Mouse (Mus musculus): ENCODE data around the gene Mmp17. TPM values are rescaled to one million over a fixed set of nuclear protein-coding genes. Genes with fewer than 3 reads are reported as not detected.
A peak's percentile ranks its signal among the peaks of the same experiment; 100 is the strongest.
"Not testable (repeated sequence)": the region's sequence is repeated elsewhere in the genome, so short reads cannot be mapped to it uniquely, and the experiment has no call there.

Mmp17 gene
- polyA plus RNA-seq, 1 experiment: 3.8 TPM

- WGBS: 56% methylated on average over 13 of the region's 13 CpGs
- H3K27me3 ChIP-seq (ENCODE audit: control insufficient read depth, insufficient read depth, low read length): peaks cover 40% of the 10 kb centered on the region
- no peak overlapping the region for H3K27ac ChIP-seq (ENCODE audit: insufficient read depth, low read depth, low read length)
- no peaks in the 10 kb centered on the region for H3K36me3 ChIP-seq (ENCODE audit: control insufficient read depth, insufficient read depth, low read length)
- TF ChIP-seq CTCF (IDR thresholded peaks at IDR 0.05; ENCODE audit: extremely low read depth, insufficient read length, insufficient replicate concordance, low read depth, low read length): no peak
- TF ChIP-seq POLR2A (IDR thresholded peaks at IDR 0.05; ENCODE audit: low read depth, low read length): no peak
- peaks cover 15% of the 10 kb centered on the region for H3K4me1 ChIP-seq (ENCODE audit: control insufficient read depth, insufficient read depth, insufficient read length, low read length)
- no peak overlapping the region; the same call in 1 of the 2 replicates for H3K4me3 ChIP-seq (ENCODE audit: low read depth, low read length)
These were observed 2.5 kb downstream of the Mmp17 start for GRCm38 (mm10) chr5:129586471-129586870.

GRCm38 (mm10) chr5:129590915-129591314, 6.9 kb downstream of the Mmp17 start:
- no peak overlapping the region for H3K27ac ChIP-seq (ENCODE audit: insufficient read depth, low read depth, low read length)
- peaks cover under 1% of the 10 kb centered on the region for H3K4me1 ChIP-seq (ENCODE audit: control insufficient read depth, insufficient read depth, insufficient read length, low read length)
- no peaks in the 10 kb centered on the region for H3K36me3 ChIP-seq (ENCODE audit: control insufficient read depth, insufficient read depth, low read length)
- 22% methylated on average over 11 of the region's 11 CpGs for WGBS
- no peak for TF ChIP-seq POLR2A (IDR thresholded peaks at IDR 0.05; ENCODE audit: low read depth, low read length)
- no peak for TF ChIP-seq CTCF (IDR thresholded peaks at IDR 0.05; ENCODE audit: extremely low read depth, insufficient read length, insufficient replicate concordance, low read depth, low read length)
- H3K27me3 ChIP-seq (ENCODE audit: control insufficient read depth, insufficient read depth, low read length): peaks cover 12% of the 10 kb centered on the region
- no peak overlapping the region for H3K4me3 ChIP-seq (ENCODE audit: low read depth, low read length)

DNA sequence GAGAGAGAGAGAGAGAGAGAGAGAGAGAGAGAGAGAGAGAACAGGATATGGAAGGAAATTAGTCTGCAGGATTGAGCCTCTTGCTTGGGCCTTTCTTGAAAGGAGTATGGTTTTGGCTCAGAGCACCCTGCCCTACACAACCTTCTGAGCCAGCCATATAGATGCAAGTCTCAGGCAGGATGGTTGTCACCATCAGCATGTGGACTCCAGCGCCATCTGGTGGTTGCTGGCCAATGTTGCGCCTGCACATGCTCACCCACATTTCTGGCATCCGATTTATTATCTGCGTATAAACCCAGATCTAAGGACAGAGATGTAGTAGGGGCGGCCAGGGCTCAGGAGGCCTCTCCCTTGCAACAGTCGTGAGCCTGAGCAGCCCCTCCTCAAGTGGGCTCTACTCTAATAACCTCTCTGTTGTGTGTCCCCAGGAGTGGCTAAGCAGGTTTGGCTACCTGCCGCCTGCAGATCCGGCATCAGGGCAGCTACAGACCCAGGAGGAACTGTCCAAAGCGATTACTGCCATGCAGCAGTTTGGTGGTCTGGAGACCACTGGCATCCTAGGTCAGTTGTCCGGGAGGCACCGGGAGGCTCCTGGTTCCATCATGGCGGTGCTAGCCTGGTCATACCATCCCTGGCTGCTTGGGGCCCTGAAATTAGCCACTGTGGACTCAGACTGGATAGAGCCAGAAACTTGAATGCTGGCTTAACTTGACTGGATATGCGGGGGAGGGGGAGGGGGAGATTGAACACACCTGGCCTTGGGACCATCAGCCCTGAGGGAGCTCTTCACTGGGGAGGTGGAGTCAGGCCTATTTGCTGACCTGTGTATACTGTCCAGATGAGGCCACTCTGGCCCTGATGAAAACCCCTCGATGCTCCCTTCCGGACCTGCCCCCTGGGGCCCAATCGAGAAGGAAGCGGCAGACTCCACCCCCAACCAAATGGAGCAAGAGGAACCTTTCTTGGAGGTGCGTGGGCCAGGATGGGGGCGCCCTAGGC, 10.4 kb downstream of the Mmp17 start:
- no peaks in the 10 kb centered on the region for H3K27me3 ChIP-seq (ENCODE audit: control insufficient read depth, insufficient read depth, low read length)
- TF ChIP-seq POLR2A (IDR thresholded peaks at IDR 0.05; ENCODE audit: low read depth, low read length): no peak
- TF ChIP-seq CTCF (IDR thresholded peaks at IDR 0.05; ENCODE audit: extremely low read depth, insufficient read length, insufficient replicate concordance, low read depth, low read length): peak; percentile 92
- whole genome bisulfite sequencing: 26% methylated on average over 19 of the region's 19 CpGs

GRCm38 (mm10) chr5:129602071-129602487, 18.1 kb downstream of the Mmp17 start:
- no peak overlapping the region for H3K27ac ChIP-seq (ENCODE audit: insufficient read depth, low read depth, low read length)
- H3K4me1 ChIP-seq (ENCODE audit: control insufficient read depth, insufficient read depth, insufficient read length, low read length): no peaks in the 10 kb centered on the region
- TF ChIP-seq POLR2A (IDR thresholded peaks at IDR 0.05; ENCODE audit: low read depth, low read length) (no peak), CTCF (IDR thresholded peaks at IDR 0.05; ENCODE audit: extremely low read depth, insufficient read length, insufficient replicate concordance, low read depth, low read length) (peak; percentile 34; the same call in 1 of the 2 replicates)
- WGBS: 41% methylated on average over 16 of the region's 16 CpGs
- H3K27me3 ChIP-seq (ENCODE audit: control insufficient read depth, insufficient read depth, low read length): no peaks in the 10 kb centered on the region
- no peak overlapping the region for H3K4me3 ChIP-seq (ENCODE audit: low read depth, low read length)
- H3K36me3 ChIP-seq (ENCODE audit: control insufficient read depth, insufficient read depth, low read length): no peaks in the 10 kb centered on the region

More for the DNA sequence above, 10.4 kb downstream of the Mmp17 start:
- Histone ChIP-seq H3K36me3 (ENCODE audit: control insufficient read depth, insufficient read depth, low read length) (no peaks in the 10 kb centered on the region), H3K27ac (ENCODE audit: insufficient read depth, low read depth, low read length) (no peak overlapping the region), H3K4me3 (ENCODE audit: low read depth, low read length) (no peak overlapping the region), H3K4me1 (ENCODE audit: control insufficient read depth, insufficient read depth, insufficient read length, low read length) (no peaks in the 10 kb centered on the region)

GRCm38 (mm10) chr5:129607476-129607875, 23.5 kb downstream of the Mmp17 start:
- TF ChIP-seq CTCF (IDR thresholded peaks at IDR 0.05; ENCODE audit: extremely low read depth, insufficient read length, insufficient replicate concordance, low read depth, low read length): no peak
- TF ChIP-seq POLR2A (IDR thresholded peaks at IDR 0.05; ENCODE audit: low read depth, low read length): no peak
- Histone ChIP-seq H3K27me3 (ENCODE audit: control insufficient read depth, insufficient read depth, low read length) (no peaks in the 10 kb centered on the region), H3K4me3 (ENCODE audit: low read depth, low read length) (no peak overlapping the region), H3K36me3 (ENCODE audit: control insufficient read depth, insufficient read depth, low read length) (no peaks in the 10 kb centered on the region), H3K27ac (ENCODE audit: insufficient read depth, low read depth, low read length) (no peak overlapping the region), H3K4me1 (ENCODE audit: control insufficient read depth, insufficient read depth, insufficient read length, low read length) (no peaks in the 10 kb centered on the region)
- WGBS: 57% methylated on average over 8 of the region's 8 CpGs

GRCm38 (mm10) chr5:129611060-129611459, 27.1 kb downstream of the Mmp17 start:
- 10% methylated on average over 1 of the region's 1 CpGs for WGBS
- TF ChIP-seq POLR2A (IDR thresholded peaks at IDR 0.05; ENCODE audit: low read depth, low read length): no peak
- TF ChIP-seq CTCF (IDR thresholded peaks at IDR 0.05; ENCODE audit: extremely low read depth, insufficient read length, insufficient replicate concordance, low read depth, low read length): peak; percentile 63; the same call in 1 of the 2 replicates
- H3K4me3 ChIP-seq (ENCODE audit: low read depth, low read length): no peak overlapping the region

DNA sequence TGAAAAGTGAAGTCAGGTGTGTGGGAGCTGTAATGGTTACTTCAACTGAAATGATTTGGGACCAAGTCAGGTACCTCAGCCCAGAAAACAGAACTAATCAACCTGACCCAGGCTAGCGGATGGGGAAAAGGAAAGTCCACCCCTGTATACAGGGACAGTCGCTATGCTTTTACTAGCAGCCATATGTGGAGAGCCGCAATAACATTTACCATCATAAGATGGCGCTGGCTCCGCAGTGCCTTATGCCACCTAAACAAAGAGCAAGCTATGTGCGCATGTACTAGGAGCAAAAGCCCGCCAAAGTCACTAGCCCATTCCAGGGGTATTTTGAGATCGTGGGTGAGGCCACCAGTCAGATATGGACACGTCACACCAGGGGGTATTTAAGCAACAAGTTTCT, 36.6 kb downstream of the Mmp17 start:
- H3K27ac ChIP-seq (ENCODE audit: insufficient read depth, low read depth, low read length); H3K27me3 ChIP-seq (ENCODE audit: control insufficient read depth, insufficient read depth, low read length); H3K36me3 ChIP-seq (ENCODE audit: control insufficient read depth, insufficient read depth, low read length); H3K4me1 ChIP-seq (ENCODE audit: control insufficient read depth, insufficient read depth, insufficient read length, low read length); H3K4me3 ChIP-seq (ENCODE audit: low read depth, low read length): not testable (repeated sequence)
- 48% methylated on average over 9 of the region's 9 CpGs for WGBS

More at GRCm38 (mm10) chr5:129611060-129611459, 27.1 kb downstream of the Mmp17 start:
- no peak overlapping the region for H3K27ac ChIP-seq (ENCODE audit: insufficient read depth, low read depth, low read length)
- H3K36me3 ChIP-seq (ENCODE audit: control insufficient read depth, insufficient read depth, low read length): no peaks in the 10 kb centered on the region
- H3K27me3 ChIP-seq (ENCODE audit: control insufficient read depth, insufficient read depth, low read length): no peaks in the 10 kb centered on the region
- no peaks in the 10 kb centered on the region for H3K4me1 ChIP-seq (ENCODE audit: control insufficient read depth, insufficient read depth, insufficient read length, low read length)

Data from small intestine, adult 2 months (tissue).